Comparison of ENCODE assay signal across 25 mouse cellular contexts in the genomic region with DNA sequence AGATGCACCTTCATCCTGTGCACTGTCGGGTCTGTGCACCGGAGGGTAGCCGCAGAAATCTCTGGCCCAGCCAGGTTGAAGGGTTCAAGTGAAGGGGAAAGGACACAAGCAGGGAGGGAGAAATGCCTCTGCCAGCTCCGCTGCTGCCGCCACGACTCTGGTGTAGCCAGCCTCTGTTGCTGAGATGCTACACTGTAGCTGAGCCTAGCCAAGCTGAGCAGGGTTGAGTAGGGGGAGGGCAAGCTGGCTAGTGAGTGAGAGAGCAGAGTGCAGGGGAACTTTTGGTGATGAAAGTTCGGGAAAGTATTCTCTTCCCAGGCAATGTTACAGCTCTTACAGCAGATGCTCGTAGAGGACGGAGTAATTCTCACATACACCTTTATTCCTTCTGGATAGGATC.
DNase-seq lines count a peak whose midpoint lies in the region; ATAC-seq lines count a peak whose summit lies in the region.
"Had no signal": no experiment of that assay in that cellular context is flagged by ENCODE, and none has a peak within 500 bp of the region (broad histone marks: within the 10 kb centered on the region; RNA-seq: fewer than 3 reads in every experiment).

No protein-coding gene starts in this region.

- peaks cover 8% of the 10 kb centered on the region for H3K9me3 ChIP-seq in hindbrain, embryonic 13.5 days
- H3K9me3 ChIP-seq in hindbrain, embryonic 12.5 days (replicated peaks), result 0 out of 2 replicates have a peak, but pooled peaks cover 4% of the 10 kb centered on the region
- H3K9me3 ChIP-seq: heart, embryonic 15.5 days had no signal

- DNase-seq in cerebellum, postnatal 10 days, result peak; percentile 47 to 61
- DNase-seq in cerebellum, adult 18-20 months, result no peak
- peak; percentile 9 for DNase-seq in left cerebral cortex, postnatal 4 days
- DNase-seq in left cerebral cortex, adult 11 months (ENCODE audit: low spot score), result no peak
- DNase-seq: adrenal gland, postnatal 10 days; adrenal gland, postnatal 36 days; B cell, adult 2 months; cerebellum, adult 9-11 months; gastrocnemius, postnatal 25 days; heart, adult 18-20 months; heart, postnatal 10 days; heart, postnatal 36 days had no signal

- intact Hi-C loops in left cerebral cortex, postnatal 4 days (cut with DNase I), result no loop called here

- no peak overlapping the region for H3K4me3 ChIP-seq in hindbrain, embryonic 13.5 days
- H3K4me3 ChIP-seq in hindbrain, embryonic 12.5 days, result no peak overlapping the region
- H3K4me3 ChIP-seq: forebrain, embryonic 10.5 days; forebrain, embryonic 15.5 days; heart, embryonic 12.5 days; heart, embryonic 15.5 days; hindbrain, embryonic 10.5 days had no signal

- H3K4me1 ChIP-seq in hindbrain, embryonic 13.5 days (replicated peaks), result peaks cover 16% of the 10 kb centered on the region
- peaks cover 17% of the 10 kb centered on the region for H3K4me1 ChIP-seq in hindbrain, embryonic 12.5 days

- 0 out of 2 replicates have a peak overlapping the region, but pooled peaks have one; percentile 8 for H3K9ac ChIP-seq in hindbrain, embryonic 13.5 days
- H3K9ac ChIP-seq in hindbrain, embryonic 12.5 days, result no peak overlapping the region
- H3K9ac ChIP-seq: forebrain, embryonic 15.5 days; heart, embryonic 12.5 days; heart, embryonic 15.5 days had no signal

- ATAC-seq in hindbrain, embryonic 13.5 days (ENCODE audit: low FRiP score), result 0 out of 2 replicates have a peak, but pooled peaks have one; percentile 34
- no peak for ATAC-seq in hindbrain, embryonic 12.5 days (ENCODE audit: low FRiP score)
- ATAC-seq: forebrain, embryonic 15.5 days; hindbrain, postnatal 0 days; inflammation-experienced regulatory T-cells, adult 6 months; intestine, embryonic 16.5 days; Patski had no signal

- WGBS in hindbrain, embryonic 13.5 days, result 77% methylated on average over 9 of the region's 9 CpGs
- 76% methylated on average over 9 of the region's 9 CpGs for WGBS in hindbrain, embryonic 12.5 days

- no peak overlapping the region for H3K27ac ChIP-seq in hindbrain, embryonic 13.5 days
- no peak overlapping the region for H3K27ac ChIP-seq in hindbrain, embryonic 12.5 days
- H3K27ac ChIP-seq: forebrain, embryonic 10.5 days; forebrain, embryonic 15.5 days; heart, embryonic 15.5 days; hindbrain, embryonic 10.5 days; hindbrain, postnatal 0 days had no signal

- no peak overlapping the region for H3K4me2 ChIP-seq in hindbrain, embryonic 13.5 days
- H3K4me2 ChIP-seq in hindbrain, embryonic 12.5 days (replicated peaks), result no peak overlapping the region
- H3K4me2 ChIP-seq: forebrain, embryonic 15.5 days; heart, embryonic 12.5 days; heart, embryonic 15.5 days had no signal

- H3K36me3 ChIP-seq in hindbrain, embryonic 13.5 days, result peaks cover 6% of the 10 kb centered on the region; the same call in 1 of the 2 replicates
- 0 out of 2 replicates have a peak, but pooled peaks cover 4% of the 10 kb centered on the region for H3K36me3 ChIP-seq in hindbrain, embryonic 12.5 days
- H3K36me3 ChIP-seq: forebrain, embryonic 15.5 days; G1E; heart, embryonic 12.5 days; heart, embryonic 15.5 days had no signal

- no peaks in the 10 kb centered on the region for H3K27me3 ChIP-seq in hindbrain, embryonic 13.5 days
- no peaks in the 10 kb centered on the region for H3K27me3 ChIP-seq in hindbrain, embryonic 12.5 days
- H3K27me3 ChIP-seq: CH12.LX; forebrain, embryonic 15.5 days; heart, embryonic 12.5 days; heart, embryonic 15.5 days; Patski had no signal

Comparison
In these comparisons a context has a peak if more than half of its experiments do, and no peak if none do; other contexts are left out.
1. DNase-seq: peak in cerebellum, postnatal 10 days (2 of 2) and left cerebral cortex, postnatal 4 days (single experiment); none in cerebellum, adult 18-20 months (0 of 2) and left cerebral cortex, adult 11 months (single experiment).